Mouse (Mus musculus) heart, embryonic 11.5 days (tissue): ENCODE measurements around the gene Hsd17b13. TPM values are rescaled to one million over a fixed set of nuclear protein-coding genes. Genes with fewer than 3 reads are reported as not detected.

Experiments used
- ATAC-seq: fragments of 200-750 bp; cut with Nextera tagmentation; replicated peaks from 2 replicates; pipeline ENCODE4 v1.8.0; 2017; ENCODE audit warnings: moderate library complexity; ENCODE audit not compliant: insufficient number of reproducible peaks, low FRiP score, low TSS enrichment
- H3K27ac ChIP-seq: fragments of 300-500 bp; sonication (generic); 2 replicates; pipeline ENCODE4 v1.5.1; 2014; ENCODE audit warnings: mild to moderate bottlenecking, low read depth, low read length
- H3K27me3 ChIP-seq: fragments of 300-500 bp; sonication (generic); 2 replicates; pipeline ENCODE4 v1.6.1; 2014; ENCODE audit warnings: mild to moderate bottlenecking, low read length, mixed read lengths; ENCODE audit not compliant: control insufficient read depth, insufficient read depth
- H3K36me3 ChIP-seq: fragments of 300-500 bp; sonication (generic); 2 replicates; pipeline ENCODE4 v1.6.1; 2014; ENCODE audit warnings: mild to moderate bottlenecking, low read length, moderate library complexity, mixed read lengths; ENCODE audit not compliant: control insufficient read depth, insufficient read depth
- H3K4me1 ChIP-seq: fragments of 300-500 bp; sonication (generic); 2 replicates; pipeline ENCODE4 v1.6.1; 2014; ENCODE audit warnings: low read length; ENCODE audit not compliant: control insufficient read depth, insufficient read depth
- H3K4me2 ChIP-seq: fragments of 300-500 bp; sonication (generic); 2 replicates; pipeline ENCODE4 v1.6.1; 2014; ENCODE audit warnings: mild to moderate bottlenecking, moderate library complexity
- H3K4me3 ChIP-seq: fragments of 300-500 bp; sonication (generic); 2 replicates; pipeline ENCODE4 v1.5.1; 2014; ENCODE audit warnings: low read depth, low read length
- H3K9ac ChIP-seq: fragments of 300-500 bp; sonication (generic); 2 replicates; pipeline ENCODE4 v1.6.1; 2014; ENCODE audit warnings: mild to moderate bottlenecking, low read depth, low read length, moderate library complexity
- H3K9me3 ChIP-seq: fragments of 300-500 bp; sonication (generic); replicated peaks from 2 replicates; pipeline ENCODE4 v1.6.1; 2016; ENCODE audit warnings: low read length; ENCODE audit not compliant: control insufficient read depth
- WGBS: fragments of 180-500 bp; shearing (Covaris S2); extraction: QIAGEN DNeasy Blood & Tissue Kit; methylation state at CpG from one replicate; pipeline ENCODE4 v1.1.7; 2014; ENCODE audit not compliant: insufficient replicate concordance; 5-methylcytosine and 5-hydroxymethylcytosine counted together
- polyA plus RNA-seq: library from polyadenylated mRNA; unstranded; fragments of >200 nt; fragmentation: Nextera tagmentation; extraction: Ambion mirVana; gene quantifications from 2 replicates; pipeline ENCODE4 v1.2.1, GENCODE M21; 2014

Hsd17b13 gene
- polyA plus RNA-seq, 1 experiment from 2014 or later = 0.20 TPM

- H3K27ac ChIP-seq = no peak overlapping the region
- H3K4me2 ChIP-seq = no peak overlapping the region
- H3K27me3 ChIP-seq = no peaks in the 10 kb centered on the region
- H3K4me1 ChIP-seq = no peaks in the 10 kb centered on the region
- no peaks in the 10 kb centered on the region for H3K36me3 ChIP-seq
- H3K9ac ChIP-seq = no peak overlapping the region
- no peak for ATAC-seq
- no peaks in the 10 kb centered on the region for H3K9me3 ChIP-seq
- H3K4me3 ChIP-seq = no peak overlapping the region
- 85% methylated on average over 7 of the region's 7 CpGs for WGBS
Measured at GRCm38 (mm10) chr5:104010261-104010660, 33.1 kb upstream of the Hsd17b13 start.

GRCm38 (mm10) chr5:104009421-104009820 is 32.2 kb upstream of the Hsd17b13 start:
- Histone ChIP-seq H3K27ac (no peak overlapping the region), H3K4me2 (no peak overlapping the region), H3K36me3 (no peaks in the 10 kb centered on the region), H3K4me3 (no peak overlapping the region), H3K27me3 (no peaks in the 10 kb centered on the region), H3K9ac (no peak overlapping the region), H3K4me1 (no peaks in the 10 kb centered on the region), H3K9me3 (no peaks in the 10 kb centered on the region)
- ATAC-seq = no peak
- WGBS = 84% methylated on average over 3 of the region's 3 CpGs

GRCm38 (mm10) chr5:104007801-104008200 is 30.6 kb upstream of the Hsd17b13 start:
- WGBS = 68% methylated on average over 5 of the region's 5 CpGs
- Histone ChIP-seq H3K27me3 (no peaks in the 10 kb centered on the region), H3K27ac (no peak overlapping the region), H3K4me2 (no peak overlapping the region), H3K9me3 (no peaks in the 10 kb centered on the region), H3K36me3 (peaks cover 5% of the 10 kb centered on the region; the same call in 1 of the 2 replicates), H3K4me3 (no peak overlapping the region), H3K9ac (no peak overlapping the region), H3K4me1 (no peaks in the 10 kb centered on the region)
- no peak for ATAC-seq

- Histone ChIP-seq H3K4me3 (no peak overlapping the region), H3K9me3 (no peaks in the 10 kb centered on the region), H3K9ac (no peak overlapping the region), H3K27ac (no peak overlapping the region), H3K4me2 (no peak overlapping the region), H3K36me3 (peaks cover 6% of the 10 kb centered on the region; the same call in 1 of the 2 replicates), H3K4me1 (no peaks in the 10 kb centered on the region), H3K27me3 (no peaks in the 10 kb centered on the region)
- ATAC-seq = no peak
- WGBS = 59% methylated on average over 3 of the region's 3 CpGs
Measured at GRCm38 (mm10) chr5:104006811-104007210, 29.6 kb upstream of the Hsd17b13 start.

GRCm38 (mm10) chr5:104003955-104004354 is 26.7 kb upstream of the Hsd17b13 start:
- H3K4me3 ChIP-seq = no peak overlapping the region
- H3K36me3 ChIP-seq = peaks cover 6% of the 10 kb centered on the region; the same call in 1 of the 2 replicates
- no peak overlapping the region for H3K27ac ChIP-seq
- H3K9ac ChIP-seq = no peak overlapping the region
- ATAC-seq = no peak
- WGBS = 78% methylated on average over 2 of the region's 2 CpGs
- no peaks in the 10 kb centered on the region for H3K27me3 ChIP-seq
- H3K9me3 ChIP-seq = no peaks in the 10 kb centered on the region
- H3K4me2 ChIP-seq = no peak overlapping the region
- no peaks in the 10 kb centered on the region for H3K4me1 ChIP-seq

- H3K4me2 ChIP-seq = no peak overlapping the region
- H3K27ac ChIP-seq = no peak overlapping the region
- 51% methylated on average over 15 of the region's 15 CpGs for WGBS
- no peak overlapping the region for H3K9ac ChIP-seq
- no peak overlapping the region for H3K4me3 ChIP-seq
- no peaks in the 10 kb centered on the region for H3K4me1 ChIP-seq
- ATAC-seq = no peak
- peaks cover 6% of the 10 kb centered on the region; the same call in 1 of the 2 replicates for H3K36me3 ChIP-seq
- H3K9me3 ChIP-seq = no peaks in the 10 kb centered on the region
- H3K27me3 ChIP-seq = no peaks in the 10 kb centered on the region
Measured at GRCm38 (mm10) chr5:104003256-104003931, 26.2 kb upstream of the Hsd17b13 start.

GRCm38 (mm10) chr5:104002549-104003255 is 25.5 kb upstream of the Hsd17b13 start:
- H3K4me2 ChIP-seq = no peak overlapping the region
- no peak overlapping the region for H3K4me3 ChIP-seq
- ATAC-seq = no peak
- H3K36me3 ChIP-seq = peaks cover 6% of the 10 kb centered on the region; the same call in 1 of the 2 replicates
- WGBS = 31% methylated on average over 18 of the region's 18 CpGs
- H3K9me3 ChIP-seq = no peaks in the 10 kb centered on the region
- no peak overlapping the region for H3K9ac ChIP-seq
- H3K4me1 ChIP-seq = no peaks in the 10 kb centered on the region
- no peak overlapping the region for H3K27ac ChIP-seq
- H3K27me3 ChIP-seq = no peaks in the 10 kb centered on the region

GRCm38 (mm10) chr5:103999738-104000137 is 22.5 kb upstream of the Hsd17b13 start:
- Histone ChIP-seq H3K27me3 (no peaks in the 10 kb centered on the region), H3K9me3 (no peaks in the 10 kb centered on the region), H3K9ac (no peak overlapping the region), H3K4me2 (no peak overlapping the region), H3K4me1 (no peaks in the 10 kb centered on the region), H3K4me3 (no peak overlapping the region), H3K27ac (no peak overlapping the region), H3K36me3 (peaks cover 6% of the 10 kb centered on the region; the same call in 1 of the 2 replicates)
- no peak for ATAC-seq
- WGBS = 5% methylated on average over 5 of the region's 5 CpGs
